Mouse (Mus musculus): ENCODE results near the gene Cd200r4. TPM values are rescaled to one million over a fixed set of nuclear protein-coding genes. Genes with fewer than 3 reads are reported as not detected.

The Cd200r4 gene
- not detected in 4 replicates for total RNA-seq (2023; ENCODE audit: inconsistent age)

DNA sequence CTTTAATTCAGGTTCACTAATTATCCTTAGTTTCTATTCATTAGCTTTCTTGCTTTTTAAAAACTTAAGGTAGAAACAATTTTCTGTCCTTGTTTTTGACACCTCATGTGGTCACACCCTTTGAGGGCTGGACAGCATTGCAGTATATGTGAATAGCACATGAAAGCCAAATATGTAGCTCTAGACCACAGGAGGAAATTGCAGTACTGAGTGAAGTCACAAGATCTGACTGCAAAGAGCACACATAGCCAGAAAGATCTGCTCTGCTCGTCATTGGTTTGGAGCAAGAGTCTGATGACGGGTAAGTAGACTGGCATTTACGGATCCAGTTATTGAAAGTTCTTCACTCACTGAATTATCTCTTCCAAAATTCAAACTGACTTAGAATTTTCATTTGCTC is at the start of gene Cd200r4:
TSS of gene Cd200r4 (plus strand) at position 190 of the 400 bp plus-strand sequence.

GRCm38 (mm10) chr16:44765555-44766319 is 45.8 kb upstream of the Cd200r4 start, which contains the start of gene Cd200r1:
Gene Cd200r1 (plus strand): TSS chr16:44765736.

DNA sequence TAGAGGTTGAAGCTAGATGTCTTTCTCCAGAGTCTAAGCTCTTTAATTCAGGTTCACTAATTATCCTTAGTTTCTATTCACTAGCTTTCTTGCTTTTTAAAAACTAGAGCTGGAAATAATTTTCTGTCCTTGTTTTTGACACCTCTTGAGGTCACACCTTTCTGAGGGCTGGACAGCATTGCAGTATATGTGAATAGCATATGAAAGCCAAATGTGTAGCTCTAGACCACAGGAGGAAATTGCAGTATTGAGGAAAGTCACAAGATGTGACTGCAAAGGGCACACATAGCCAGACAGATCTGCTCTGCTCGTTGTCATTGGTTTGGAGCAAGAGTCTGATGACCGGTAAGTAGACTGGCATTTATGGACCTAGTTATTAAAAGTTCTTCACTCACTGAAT is 55.3 kb downstream of the Cd200r4 start, which contains the start of gene Cd200r2:
TSS of gene Cd200r2 (plus strand) at position 301 of the 400 bp plus-strand sequence.

Other genes starting within 250 kb of the Cd200r4 start
- gene Nepro, start 87.4 kb upstream of the Cd200r4 start, total RNA-seq (2023; ENCODE audit: inconsistent age): 12.3 to 13.9 TPM (median 13.3 TPM) in 4 replicates
- 11.4 to 13.8 TPM (median 12.3 TPM) in 4 replicates for gene Gtpbp8, start 65.4 kb upstream of the Cd200r4 start, total RNA-seq (2023; ENCODE audit: inconsistent age)
- gene Cd200r1, start 46.0 kb upstream of the Cd200r4 start, total RNA-seq (2023; ENCODE audit: inconsistent age): 0.35 to 0.90 TPM (median 0.65 TPM) in 4 replicates
- gene Cd200r2, start 55.4 kb downstream of the Cd200r4 start, total RNA-seq (2023; ENCODE audit: inconsistent age): 0.30 TPM in 1 of 4 replicates, not detected in the others
- 1.00 TPM in 1 of 4 replicates, not detected in the others for gene Cd200r3, start 131.9 kb downstream of the Cd200r4 start, total RNA-seq (2023; ENCODE audit: inconsistent age)